Mouse (Mus musculus) embryonic facial prominence, embryonic 13.5 days (tissue): ENCODE results near the gene Arhgap11a. TPM values are rescaled to one million over a fixed set of nuclear protein-coding genes. Genes with fewer than 3 reads are reported as not detected.

ENCODE experiments used
- ATAC-seq: fragments of 200-750 bp; cut with Nextera tagmentation; 2 replicates; pipeline ENCODE4 v1.8.0; 2017; ENCODE audit warnings: low read depth; ENCODE audit not compliant: insufficient number of reproducible peaks, insufficient read depth, low FRiP score, low TSS enrichment
- H3K27ac ChIP-seq: fragments of 300-500 bp; sonication (generic); 2 replicates; pipeline ENCODE4 v1.5.1; 2015; ENCODE audit warnings: moderate library complexity, mild to moderate bottlenecking, inconsistent platforms
- H3K27me3 ChIP-seq: fragments of 300-500 bp; sonication (generic); 2 replicates; pipeline ENCODE4 v1.6.1; 2015; ENCODE audit warnings: mild to moderate bottlenecking, inconsistent platforms
- H3K36me3 ChIP-seq: fragments of 300-500 bp; sonication (generic); 2 replicates; pipeline ENCODE4 v1.6.1; 2015; ENCODE audit warnings: mild to moderate bottlenecking, inconsistent platforms
- H3K4me1 ChIP-seq: fragments of 300-500 bp; sonication (generic); 2 replicates; pipeline ENCODE4 v1.6.1; 2015; ENCODE audit warnings: inconsistent platforms
- H3K4me2 ChIP-seq: fragments of 300-500 bp; sonication (generic); 2 replicates; pipeline ENCODE4 v1.6.1; 2015; ENCODE audit warnings: moderate library complexity, mild to moderate bottlenecking, inconsistent platforms
- H3K4me3 ChIP-seq: fragments of 300-500 bp; sonication (generic); 2 replicates; pipeline ENCODE4 v1.5.1; 2015; ENCODE audit warnings: mild to moderate bottlenecking, inconsistent platforms
- H3K9ac ChIP-seq: fragments of 300-500 bp; sonication (generic); 2 replicates; pipeline ENCODE4 v1.6.1; 2015; ENCODE audit warnings: mild to moderate bottlenecking, inconsistent platforms
- H3K9me3 ChIP-seq: fragments of 300-500 bp; sonication (generic); 2 replicates; pipeline ENCODE4 v1.6.1; 2016; ENCODE audit warnings: inconsistent platforms
- WGBS: fragments of 180-500 bp; shearing (Covaris S2); methylation state at CpG from one replicate; pipeline ENCODE4 v1.1.7; 2015; ENCODE audit warnings: mixed read lengths; 5-methylcytosine and 5-hydroxymethylcytosine counted together
- polyA plus RNA-seq: library from polyadenylated mRNA; unstranded; fragments of >200 nt; fragmentation: Nextera tagmentation; extraction: Ambion mirVana; gene quantifications from 2 replicates; pipeline ENCODE4 v1.2.1, GENCODE M21; 2015

The Arhgap11a gene
- polyA plus RNA-seq, 1 experiment from 2014 or later = 25.7 TPM

DNA sequence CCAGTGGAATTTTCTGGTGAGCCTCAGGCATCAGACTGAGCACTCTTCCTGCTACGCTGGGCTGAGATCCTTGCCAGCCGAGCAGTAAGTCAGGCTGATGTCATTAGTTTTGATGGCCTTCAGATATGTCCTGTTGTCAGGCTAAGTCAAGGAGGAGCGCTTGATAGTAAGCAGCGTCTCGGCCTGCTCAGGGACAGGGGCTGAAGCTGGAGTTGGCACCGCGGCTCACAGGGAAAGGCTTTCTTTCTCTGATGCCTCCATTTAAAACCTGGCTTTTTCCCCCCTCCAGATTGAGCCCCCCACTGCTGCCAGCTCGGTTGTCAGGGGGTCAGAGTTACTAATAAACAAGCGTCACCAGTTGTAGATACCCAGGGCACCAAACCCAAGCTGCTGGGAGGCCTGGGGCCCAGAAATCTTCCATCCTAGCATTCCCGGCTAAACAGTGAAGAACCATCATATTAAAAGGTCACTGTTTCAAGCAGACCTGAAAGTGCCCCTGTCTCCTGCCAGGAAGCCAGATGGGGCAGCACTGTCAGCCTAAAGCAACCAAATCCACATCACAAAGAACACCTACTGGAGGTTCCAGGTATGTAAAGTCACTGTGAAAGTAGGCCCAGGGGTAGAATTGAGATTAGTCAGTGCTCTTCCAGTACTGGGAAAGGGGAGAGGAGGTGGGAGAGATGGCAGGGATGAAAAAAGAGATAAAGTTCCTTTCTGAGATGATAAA is 41.4 kb downstream of the Arhgap11a start:
- Histone ChIP-seq H3K27me3 (0 out of 2 replicates have a peak, but pooled peaks cover 13% of the 10 kb centered on the region), H3K27ac (no peak overlapping the region), H3K9me3 (no peaks in the 10 kb centered on the region), H3K4me3 (no peak overlapping the region), H3K4me2 (no peak overlapping the region), H3K9ac (no peak overlapping the region), H3K36me3 (no peaks in the 10 kb centered on the region), H3K4me1 (no peaks in the 10 kb centered on the region)
- 52% methylated on average over 10 of the region's 10 CpGs for WGBS
- ATAC-seq = no peak

DNA sequence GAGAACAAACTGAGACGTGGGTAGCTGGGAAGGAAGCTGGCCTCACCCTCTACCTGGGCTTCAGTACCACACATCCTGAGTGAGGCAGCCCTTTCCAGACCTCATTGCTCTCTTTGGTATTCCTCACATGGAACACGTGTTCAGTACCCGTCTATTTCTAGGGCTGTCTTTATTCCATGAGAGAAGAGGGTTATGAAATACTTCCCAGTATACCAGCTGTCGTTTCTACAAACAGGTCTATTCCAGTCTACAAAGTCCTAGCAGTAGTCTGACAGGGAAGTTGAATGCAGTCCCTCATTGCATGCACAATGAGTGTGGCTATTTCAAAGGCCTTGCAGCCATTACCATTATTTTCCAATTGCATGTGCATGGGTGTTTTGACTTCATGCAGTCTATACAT is 42.7 kb downstream of the Arhgap11a start:
- Histone ChIP-seq H3K27me3 (0 out of 2 replicates have a peak, but pooled peaks cover 13% of the 10 kb centered on the region), H3K4me2 (no peak overlapping the region), H3K9me3 (no peaks in the 10 kb centered on the region), H3K4me1 (peaks cover 1% of the 10 kb centered on the region), H3K27ac (no peak overlapping the region), H3K9ac (no peak overlapping the region), H3K36me3 (no peaks in the 10 kb centered on the region), H3K4me3 (no peak overlapping the region)
- WGBS = 86% methylated on average over 4 of the region's 4 CpGs
- no peak for ATAC-seq

DNA sequence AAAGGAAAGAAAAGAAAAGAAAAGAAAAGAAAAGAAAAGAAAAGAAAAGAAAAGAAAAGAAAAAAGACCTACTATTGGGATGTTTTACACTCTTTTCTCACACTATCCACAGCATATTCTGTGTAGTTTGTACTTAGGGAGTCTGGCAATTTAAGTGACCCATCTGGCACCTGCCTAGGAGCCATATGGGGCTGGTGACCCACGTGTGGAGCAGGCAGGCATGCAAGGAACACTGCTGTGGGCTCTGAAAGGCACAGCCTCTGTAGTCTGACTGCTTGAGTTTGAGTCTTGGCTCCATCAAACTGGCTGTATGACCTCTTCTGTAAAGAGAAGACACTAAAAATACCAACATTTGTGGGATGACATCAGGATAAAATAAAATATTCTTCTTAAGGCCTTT is 44.7 kb downstream of the Arhgap11a start:
- no peaks in the 10 kb centered on the region for H3K36me3 ChIP-seq
- 33% methylated on average over 1 of the region's 1 CpGs for WGBS
- no peak overlapping the region for H3K4me3 ChIP-seq
- H3K9ac ChIP-seq = no peak overlapping the region
- H3K27ac ChIP-seq = no peak overlapping the region
- peaks cover 13% of the 10 kb centered on the region for H3K4me1 ChIP-seq
- ATAC-seq = no peak
- H3K4me2 ChIP-seq = no peak overlapping the region
- H3K27me3 ChIP-seq = 0 out of 2 replicates have a peak, but pooled peaks cover 14% of the 10 kb centered on the region
- no peaks in the 10 kb centered on the region for H3K9me3 ChIP-seq

DNA sequence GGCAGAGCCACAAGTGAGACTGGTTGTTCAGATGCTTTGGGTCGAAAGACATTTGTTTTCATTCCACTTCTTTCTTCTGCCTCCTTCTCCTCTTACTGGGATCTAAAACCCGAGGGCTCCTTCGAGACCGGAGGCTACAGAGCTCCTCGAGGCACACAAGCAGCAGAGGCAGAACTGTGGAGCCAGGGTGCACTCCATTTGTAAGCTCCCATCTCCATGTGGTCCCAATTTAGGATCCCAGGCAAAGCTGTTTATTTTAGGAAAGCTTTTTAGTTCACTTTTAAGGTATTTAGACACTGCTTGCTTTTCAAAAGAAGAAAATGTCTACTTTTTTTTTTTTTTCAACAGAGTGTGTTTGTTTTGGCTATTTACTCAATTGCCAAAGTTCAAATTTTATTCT is 47.6 kb downstream of the Arhgap11a start:
- ATAC-seq = no peak
- Histone ChIP-seq H3K4me3 (no peak overlapping the region), H3K4me1 (peaks cover 16% of the 10 kb centered on the region), H3K27me3 (0 out of 2 replicates have a peak, but pooled peaks cover 10% of the 10 kb centered on the region), H3K27ac (peak overlapping the region; percentile 57; the same call in 1 of the 2 replicates), H3K9me3 (no peaks in the 10 kb centered on the region), H3K36me3 (no peaks in the 10 kb centered on the region), H3K9ac (no peak overlapping the region), H3K4me2 (peak overlapping the region; percentile 26)
- 5% methylated on average over 5 of the region's 5 CpGs for WGBS

DNA sequence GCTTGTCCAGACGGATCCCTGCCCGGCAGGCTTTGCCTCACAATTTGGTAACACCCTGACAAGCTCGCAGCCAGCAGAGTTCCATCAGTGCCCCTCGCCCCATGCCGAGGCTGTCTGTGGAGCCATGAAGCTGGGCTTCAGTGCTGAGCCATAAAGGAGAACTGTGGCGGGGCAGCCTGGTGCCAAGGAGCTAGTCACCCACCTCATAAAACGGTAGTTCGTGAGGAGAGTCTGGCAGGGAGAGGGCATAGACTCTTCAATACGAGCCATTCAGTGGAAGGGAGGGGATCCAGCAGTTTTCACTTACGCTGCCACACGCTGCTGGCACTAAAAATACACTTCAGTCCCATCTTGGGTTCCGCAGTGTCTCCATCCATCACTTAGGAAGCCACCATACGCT is 49.9 kb downstream of the Arhgap11a start:
- Histone ChIP-seq H3K9me3 (no peaks in the 10 kb centered on the region), H3K27ac (no peak overlapping the region), H3K9ac (no peak overlapping the region), H3K27me3 (0 out of 2 replicates have a peak, but pooled peaks cover 5% of the 10 kb centered on the region), H3K4me3 (no peak overlapping the region), H3K4me1 (peaks cover 16% of the 10 kb centered on the region), H3K36me3 (no peaks in the 10 kb centered on the region), H3K4me2 (no peak overlapping the region)
- ATAC-seq = no peak
- WGBS = 73% methylated on average over 13 of the region's 13 CpGs

GRCm38 (mm10) chr2:113795186-113795585 is 53.3 kb downstream of the Arhgap11a start:
- H3K4me2 ChIP-seq = no peak overlapping the region
- H3K27me3 ChIP-seq = 0 out of 2 replicates have a peak, but pooled peaks cover 5% of the 10 kb centered on the region
- no peak overlapping the region for H3K9ac ChIP-seq
- peaks cover 9% of the 10 kb centered on the region for H3K4me1 ChIP-seq
- H3K27ac ChIP-seq = no peak overlapping the region
- H3K4me3 ChIP-seq = no peak overlapping the region
- H3K36me3 ChIP-seq = no peaks in the 10 kb centered on the region
- no peaks in the 10 kb centered on the region for H3K9me3 ChIP-seq
- 30% methylated on average over 4 of the region's 4 CpGs for WGBS
- ATAC-seq = no peak

DNA sequence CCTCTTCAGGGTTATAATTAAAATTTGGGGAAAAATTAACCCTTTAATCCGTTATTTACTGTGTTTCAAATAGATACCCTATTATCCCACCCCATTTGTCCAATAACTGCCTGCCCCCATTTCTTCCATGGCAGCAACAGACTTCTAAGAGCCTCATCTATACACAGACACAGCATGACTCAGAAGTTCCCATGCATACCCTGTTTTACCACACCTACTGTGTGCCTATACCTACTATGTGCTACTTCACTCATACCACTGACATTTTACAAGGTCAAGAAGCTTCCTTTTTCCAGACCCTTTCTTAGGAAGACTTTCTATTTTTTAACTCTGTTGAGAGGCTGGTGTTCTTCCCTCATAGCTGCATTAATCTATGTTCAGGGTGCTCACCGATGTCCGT is 54.9 kb downstream of the Arhgap11a start:
- 78% methylated on average over 3 of the region's 3 CpGs for WGBS
- Histone ChIP-seq H3K27ac (no peak overlapping the region), H3K36me3 (no peaks in the 10 kb centered on the region), H3K27me3 (0 out of 2 replicates have a peak, but pooled peaks cover 5% of the 10 kb centered on the region), H3K9ac (no peak overlapping the region), H3K4me1 (peaks cover 1% of the 10 kb centered on the region; the same call in 1 of the 2 replicates), H3K9me3 (no peaks in the 10 kb centered on the region), H3K4me2 (no peak overlapping the region), H3K4me3 (no peak overlapping the region)
- ATAC-seq = no peak

- no peak overlapping the region for H3K27ac ChIP-seq
- WGBS = 87% methylated on average over 4 of the region's 4 CpGs
- no peak for ATAC-seq
Observed at GRCm38 (mm10) chr2:113788821-113789387, 59.6 kb downstream of the Arhgap11a start.

DNA sequence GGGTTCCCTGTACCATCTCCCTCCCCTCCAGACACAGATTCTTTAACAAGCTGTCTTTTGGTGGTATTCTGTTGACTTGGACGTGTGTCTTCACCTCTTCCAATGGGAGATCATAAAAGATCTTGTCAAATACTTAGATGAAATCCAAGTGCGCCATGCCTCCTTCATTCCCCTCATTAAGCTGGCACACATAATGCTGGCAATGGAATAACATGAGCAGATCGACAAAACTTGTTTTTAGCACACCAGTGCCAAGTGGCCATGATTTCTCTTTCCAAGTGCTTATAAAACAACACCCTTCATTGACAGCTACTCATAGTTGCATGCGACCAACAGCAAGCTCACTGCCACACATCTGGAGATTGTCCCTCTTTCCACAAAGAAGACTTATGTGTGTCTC is 60.6 kb downstream of the Arhgap11a start:
- Histone ChIP-seq H3K9me3 (no peaks in the 10 kb centered on the region), H3K4me3 (no peak overlapping the region), H3K4me2 (no peak overlapping the region), H3K9ac (no peak overlapping the region), H3K27me3 (peaks cover 10% of the 10 kb centered on the region; the same call in 1 of the 2 replicates), H3K4me1 (no peaks in the 10 kb centered on the region), H3K27ac (no peak overlapping the region), H3K36me3 (no peaks in the 10 kb centered on the region)
- WGBS = 86% methylated on average over 4 of the region's 4 CpGs
- no peak for ATAC-seq

More at GRCm38 (mm10) chr2:113788821-113789387, 59.6 kb downstream of the Arhgap11a start:
- Histone ChIP-seq H3K4me3 (no peak overlapping the region), H3K27me3 (peaks cover 10% of the 10 kb centered on the region; the same call in 1 of the 2 replicates), H3K36me3 (no peaks in the 10 kb centered on the region), H3K9ac (no peak overlapping the region), H3K4me1 (no peaks in the 10 kb centered on the region), H3K4me2 (no peak overlapping the region), H3K9me3 (no peaks in the 10 kb centered on the region)

- WGBS = 81% methylated on average over 3 of the region's 3 CpGs
- Histone ChIP-seq H3K9ac (no peak overlapping the region), H3K4me2 (no peak overlapping the region), H3K36me3 (no peaks in the 10 kb centered on the region), H3K4me3 (no peak overlapping the region), H3K27ac (no peak overlapping the region), H3K9me3 (no peaks in the 10 kb centered on the region), H3K27me3 (peaks cover 14% of the 10 kb centered on the region; the same call in 1 of the 2 replicates), H3K4me1 (no peaks in the 10 kb centered on the region)
- no peak for ATAC-seq
Observed at GRCm38 (mm10) chr2:113784851-113785250, 63.6 kb downstream of the Arhgap11a start.

- Histone ChIP-seq H3K36me3 (no peaks in the 10 kb centered on the region), H3K9me3 (no peaks in the 10 kb centered on the region), H3K27ac (no peak overlapping the region), H3K4me1 (no peaks in the 10 kb centered on the region), H3K4me3 (no peak overlapping the region), H3K9ac (no peak overlapping the region), H3K27me3 (peaks cover 8% of the 10 kb centered on the region; the same call in 1 of the 2 replicates), H3K4me2 (no peak overlapping the region)
- WGBS = 75% methylated on average over 4 of the region's 4 CpGs
- ATAC-seq = no peak
Observed at GRCm38 (mm10) chr2:113781521-113781920, 66.9 kb downstream of the Arhgap11a start.
